Mouse (Mus musculus) monocyte, adult 2 months (primary cell): ENCODE data around the gene Dhps.
"Not testable (repeated sequence)": the region's sequence is repeated elsewhere in the genome, so short reads cannot be mapped to it uniquely, and the experiment has no call there.

ENCODE experiments used
- DNase-seq, 2 experiments: peaks; one replicate each; pipeline ENCODE4 v3.0.0; 2022; ENCODE audit warnings: low spot score in 2 of 2, low read depth in 1 of 2

The Dhps gene

DNA sequence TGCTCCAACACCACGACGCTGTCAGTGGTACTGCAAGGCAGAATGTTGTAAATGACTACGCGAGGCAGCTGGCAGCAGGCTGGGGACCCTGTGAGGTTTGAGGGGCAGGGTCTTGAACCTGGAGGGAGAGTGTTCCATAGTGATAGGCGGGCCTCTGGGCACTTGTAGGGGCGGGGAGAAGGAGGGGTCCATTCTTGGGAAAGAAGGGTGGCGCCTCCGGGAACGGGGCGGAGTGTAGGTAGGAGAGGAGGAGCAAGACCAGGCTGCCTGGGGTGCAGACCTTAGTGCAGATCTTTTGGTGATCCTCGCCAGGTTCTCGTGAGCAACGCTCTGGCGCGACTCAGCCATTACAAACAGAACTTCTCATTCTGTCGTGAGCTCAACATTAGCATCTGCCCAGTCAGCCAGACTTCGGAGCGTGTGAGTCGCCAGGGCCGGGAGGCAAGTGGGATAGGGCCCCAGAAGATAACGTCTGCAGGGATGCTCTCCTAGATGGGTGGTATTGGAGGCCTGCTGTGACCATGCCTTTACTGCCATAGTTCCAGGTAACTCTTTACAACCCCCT is 20.1 kb downstream of the Dhps start:
- DNase-seq = no peak

GRCm38 (mm10) chr8:85095051-85095450 is 23.5 kb downstream of the Dhps start:
- DNase-seq = no peak

GRCm38 (mm10) chr8:85095566-85095965 is 24.0 kb downstream of the Dhps start:
- no peak for DNase-seq

GRCm38 (mm10) chr8:85096196-85096595 is 24.6 kb downstream of the Dhps start:
- DNase-seq = no peak

DNA sequence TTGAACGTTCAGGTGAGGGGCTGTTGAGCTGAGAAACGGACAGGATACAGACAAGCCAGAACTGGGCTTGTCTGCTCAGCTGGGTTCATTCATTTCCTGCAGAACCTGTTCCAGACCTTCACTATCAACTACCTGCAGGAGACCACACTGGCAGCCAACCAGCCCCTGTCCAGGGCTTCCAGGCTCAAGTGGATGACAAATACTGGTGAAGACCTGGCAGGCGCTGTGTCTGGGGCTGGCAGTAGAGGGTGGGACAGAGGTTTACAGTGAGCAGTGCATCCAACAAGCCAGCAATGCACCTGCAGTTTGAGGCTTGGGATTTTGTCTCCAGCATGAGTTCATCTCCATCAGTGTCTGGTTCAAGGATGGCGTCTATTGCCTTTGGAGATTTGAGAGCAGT is 25.3 kb downstream of the Dhps start:
- DNase-seq = no peak

- no peak for DNase-seq
Measured at GRCm38 (mm10) chr8:85100076-85100665, 28.6 kb downstream of the Dhps start.

GRCm38 (mm10) chr8:85113241-85113640 is 41.7 kb downstream of the Dhps start:
- no peak for DNase-seq

DNA sequence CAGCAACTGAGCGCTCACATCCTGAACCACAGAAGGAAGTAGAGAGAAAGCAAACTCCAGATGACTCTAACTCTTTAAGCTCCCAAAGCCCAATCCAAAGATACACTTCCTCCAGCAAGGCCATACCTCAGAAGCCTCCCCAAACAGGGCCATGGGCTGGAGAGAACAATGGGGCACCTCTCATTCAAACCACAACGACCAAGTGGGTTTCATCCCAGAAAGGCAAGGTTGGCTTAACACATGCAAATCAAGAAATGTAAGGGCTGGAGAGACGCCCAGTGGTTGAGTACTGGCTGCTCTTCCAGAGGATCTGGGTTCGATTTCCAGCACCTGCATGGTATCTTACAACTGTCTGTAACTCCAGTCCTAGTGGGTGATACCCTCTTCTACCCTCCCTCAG is 43.9 kb downstream of the Dhps start:
- DNase-seq = no peak

GRCm38 (mm10) chr8:85116984-85117383 is 45.4 kb downstream of the Dhps start:
- DNase-seq = no peak

DNA sequence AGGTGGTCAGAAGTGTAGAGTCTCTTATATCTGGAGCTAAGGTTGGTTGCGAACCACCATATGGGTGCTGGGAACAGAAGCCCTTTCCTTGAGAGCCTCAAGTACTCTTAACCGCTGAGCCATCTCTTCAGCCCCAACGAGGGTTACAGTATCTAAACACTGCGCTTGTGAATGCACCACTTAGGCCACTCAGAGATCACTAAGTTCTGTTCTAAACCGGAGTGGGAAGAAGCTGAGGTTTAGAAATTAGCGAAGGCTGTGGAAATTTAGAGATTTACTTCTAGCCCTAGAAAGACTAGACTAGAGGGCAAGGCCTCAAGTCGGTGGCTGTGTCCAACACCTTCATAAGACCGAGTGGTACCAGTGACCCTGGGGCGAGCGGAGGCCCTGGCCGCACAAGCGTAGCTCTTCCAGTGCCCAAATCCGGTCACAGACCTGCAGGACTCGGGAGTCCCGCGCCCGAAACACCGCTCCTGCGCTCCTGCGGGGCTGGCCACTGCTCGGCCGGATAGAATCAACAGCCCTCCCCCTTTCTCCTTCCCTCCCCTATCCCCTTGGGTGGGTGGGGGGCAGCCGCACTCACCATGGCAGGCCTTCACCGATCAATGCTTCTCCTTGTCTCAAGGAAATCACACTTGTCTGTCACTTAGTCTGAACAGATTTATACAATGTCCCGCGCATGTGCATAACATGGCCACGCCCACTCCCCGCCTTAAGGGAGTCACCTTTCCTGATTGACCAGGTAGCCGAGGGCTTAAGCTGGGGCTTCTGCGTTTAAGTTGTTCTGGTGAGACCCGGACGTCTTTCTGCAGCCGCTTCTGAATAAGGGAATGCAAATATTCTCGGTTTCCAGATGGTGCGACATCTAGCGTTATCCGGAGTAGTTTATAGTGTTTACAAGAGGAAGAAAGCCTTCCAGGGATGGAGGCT is 47.8 kb downstream of the Dhps start:
- DNase-seq = no peak

GRCm38 (mm10) chr8:85120251-85120650 is 48.7 kb downstream of the Dhps start:
- DNase-seq = not testable (repeated sequence)

DNA sequence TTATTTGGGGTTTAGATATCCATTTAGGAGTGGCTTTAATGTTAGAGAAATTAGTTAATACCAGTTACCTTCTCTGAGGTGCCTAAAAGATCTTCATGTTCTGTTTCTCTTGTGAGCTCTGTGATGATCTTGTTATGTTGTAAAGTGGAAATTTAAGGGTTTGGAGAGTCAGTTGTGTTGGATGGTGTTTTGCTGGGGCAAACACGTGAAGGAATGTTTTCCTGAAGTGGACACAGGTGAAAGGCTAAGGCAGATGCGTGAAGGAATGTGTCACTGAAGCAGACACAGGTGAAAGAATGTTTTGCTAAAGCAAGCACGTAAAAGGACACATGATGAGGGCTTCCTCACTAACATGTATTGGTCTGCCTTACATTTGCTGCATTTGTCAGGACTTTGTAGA is 51.4 kb downstream of the Dhps start, which contains the start of gene Zfp791:
Gene Zfp791, minus strand, starts transcription at position 101 of the 400 bp plus-strand sequence.
- no peak for DNase-seq

GRCm38 (mm10) chr8:85123691-85124090 is 52.1 kb downstream of the Dhps start:
- no peak for DNase-seq
